27 mouse cellular contexts compared by ENCODE assay signal in the genomic region with DNA sequence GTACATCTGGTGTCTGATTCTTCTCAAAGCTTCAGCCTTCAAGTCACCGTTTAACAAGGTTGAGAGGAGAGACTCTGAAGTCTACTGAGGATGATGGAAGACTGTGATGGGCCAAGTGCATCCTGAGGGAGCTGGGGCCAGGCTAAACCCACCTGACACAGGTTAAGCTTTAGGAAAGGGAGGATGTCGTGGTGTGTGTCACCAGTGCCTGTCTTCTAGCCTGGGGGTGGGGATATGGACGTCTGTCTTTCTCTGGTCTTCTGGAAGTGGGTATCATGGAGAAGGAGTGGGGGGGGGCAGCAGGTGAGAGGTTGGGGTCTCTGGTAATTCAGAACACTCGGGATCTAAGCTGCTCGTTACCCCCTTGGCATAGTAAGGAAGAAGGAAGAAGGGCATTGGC.
"Had no signal": no experiment of that assay in that cellular context is flagged by ENCODE, and none has a peak within 500 bp of the region (broad histone marks: within the 10 kb centered on the region; RNA-seq: fewer than 3 reads in every experiment).

No protein-coding gene starts in this region.

- H3K27me3 ChIP-seq: embryonic facial prominence, embryonic 12.5 days; embryonic facial prominence, embryonic 13.5 days; embryonic facial prominence, embryonic 15.5 days; forebrain, embryonic 12.5 days; forebrain, embryonic 13.5 days; forebrain, embryonic 15.5 days had no signal

- H3K9ac ChIP-seq: embryonic facial prominence, embryonic 12.5 days; embryonic facial prominence, embryonic 13.5 days; embryonic facial prominence, embryonic 15.5 days; forebrain, embryonic 12.5 days; forebrain, embryonic 13.5 days; forebrain, embryonic 15.5 days; forebrain, postnatal 0 days had no signal

- H3K4me3 ChIP-seq: embryonic facial prominence, embryonic 10.5 days; embryonic facial prominence, embryonic 12.5 days; embryonic facial prominence, embryonic 13.5 days; embryonic facial prominence, embryonic 15.5 days; erythroblast, embryonic 14.5 days; forebrain, embryonic 10.5 days; forebrain, embryonic 12.5 days; forebrain, embryonic 13.5 days; forebrain, embryonic 15.5 days; gastrocnemius, adult 2 months had no signal

- ATAC-seq: forebrain, embryonic 13.5 days; forebrain, embryonic 14.5 days; forebrain, embryonic 15.5 days; forebrain, embryonic 16.5 days; forebrain, postnatal 0 days had no signal

- H3K36me3 ChIP-seq: embryonic facial prominence, embryonic 10.5 days; embryonic facial prominence, embryonic 12.5 days; embryonic facial prominence, embryonic 13.5 days; embryonic facial prominence, embryonic 15.5 days; forebrain, embryonic 10.5 days; forebrain, embryonic 12.5 days; forebrain, embryonic 15.5 days had no signal

- DNase-seq: cerebellum, adult 18-20 months; cerebellum, adult 2 months; cerebellum, adult 8-10 months; cerebellum, adult 9-10 months; cerebellum, adult 9-11 months; cerebellum, postnatal 10 days; cerebellum, postnatal 14 days; cerebellum, postnatal 25 days; cerebellum, postnatal 36 days; embryo, embryonic 11 days; forebrain, postnatal 0 days; gastrocnemius, adult 2 months; gastrocnemius, postnatal 10 days; gastrocnemius, postnatal 14 days; gastrocnemius, postnatal 25 days; heart, adult 18-20 months had no signal

- H3K27ac ChIP-seq: embryonic facial prominence, embryonic 10.5 days; embryonic facial prominence, embryonic 12.5 days; embryonic facial prominence, embryonic 13.5 days; embryonic facial prominence, embryonic 15.5 days; forebrain, embryonic 10.5 days; forebrain, embryonic 12.5 days; forebrain, embryonic 13.5 days; forebrain, embryonic 15.5 days had no signal

- H3K4me1 ChIP-seq: embryonic facial prominence, embryonic 10.5 days; embryonic facial prominence, embryonic 12.5 days; embryonic facial prominence, embryonic 13.5 days; forebrain, embryonic 12.5 days; forebrain, embryonic 13.5 days; forebrain, embryonic 15.5 days had no signal

- H3K9me3 ChIP-seq: embryonic facial prominence, embryonic 10.5 days; embryonic facial prominence, embryonic 12.5 days; embryonic facial prominence, embryonic 13.5 days; embryonic facial prominence, embryonic 15.5 days; forebrain, embryonic 10.5 days; forebrain, embryonic 12.5 days; forebrain, embryonic 13.5 days; forebrain, embryonic 15.5 days had no signal

- H3K4me2 ChIP-seq: embryonic facial prominence, embryonic 12.5 days; embryonic facial prominence, embryonic 13.5 days; embryonic facial prominence, embryonic 15.5 days; forebrain, embryonic 12.5 days; forebrain, embryonic 13.5 days; forebrain, embryonic 15.5 days had no signal
